Mouse (Mus musculus): ENCODE results near the gene C77080.

Gene C77080

GRCm38 (mm10) chr4:129266191-129266590, 5.0 kb upstream of the C77080 start:
- no peak for DNase-seq

- DNase-seq = peak; percentile 83
Measured at GRCm38 (mm10) chr4:129263225-129264021, 2.2 kb upstream of the C77080 start.

- no peak for DNase-seq
Measured at GRCm38 (mm10) chr4:129260678-129261077, 526 bp downstream of the C77080 start.

GRCm38 (mm10) chr4:129259101-129259500, 2.1 kb downstream of the C77080 start:
- no peak for DNase-seq

- no peak for DNase-seq
Measured at GRCm38 (mm10) chr4:129256450-129257380, 4.5 kb downstream of the C77080 start.

- no peak for DNase-seq
Measured at GRCm38 (mm10) chr4:129254571-129254970, 6.6 kb downstream of the C77080 start.

- DNase-seq = no peak
Measured at GRCm38 (mm10) chr4:129252492-129252891, 8.7 kb downstream of the C77080 start.

- no peak for DNase-seq
Measured at GRCm38 (mm10) chr4:129251482-129252125, 9.6 kb downstream of the C77080 start.

- peak; percentile 73 for DNase-seq
Measured at GRCm38 (mm10) chr4:129250759-129251481, 10.3 kb downstream of the C77080 start.

- peak; percentile 28 for DNase-seq
Measured at GRCm38 (mm10) chr4:129249288-129249687, 11.9 kb downstream of the C77080 start.

- peak; percentile 42 for DNase-seq
Measured at GRCm38 (mm10) chr4:129248243-129248767, 12.9 kb downstream of the C77080 start.

GRCm38 (mm10) chr4:129247381-129248242, 13.6 kb downstream of the C77080 start:
- peak; percentile 56 for DNase-seq

GRCm38 (mm10) chr4:129246360-129247301, 14.6 kb downstream of the C77080 start:
- peak; percentile 48 for DNase-seq

- no peak for DNase-seq
Measured at GRCm38 (mm10) chr4:129244802-129245201, 16.4 kb downstream of the C77080 start.

- DNase-seq = no peak
Measured at GRCm38 (mm10) chr4:129242761-129243160, 18.4 kb downstream of the C77080 start.

- DNase-seq = peak; percentile 41
Measured at GRCm38 (mm10) chr4:129242327-129242726, 18.9 kb downstream of the C77080 start.

- DNase-seq = no peak
Measured at GRCm38 (mm10) chr4:129241898-129242297, 19.3 kb downstream of the C77080 start.

- DNase-seq = peak; percentile 89
Measured at GRCm38 (mm10) chr4:129239075-129239474, 22.1 kb downstream of the C77080 start.

GRCm38 (mm10) chr4:129238579-129239016, 22.6 kb downstream of the C77080 start:
- DNase-seq = peak; percentile 72

Data from cerebellum, adult 9-11 months (tissue).